Mouse (Mus musculus) midbrain, embryonic 12.5 days (tissue): ENCODE results near the gene Gm11492. TPM values are rescaled to one million over a fixed set of nuclear protein-coding genes. Genes with fewer than 3 reads are reported as not detected.

ENCODE experiments used
- ATAC-seq: fragments of 200-750 bp; cut with Nextera tagmentation; 2 replicates; pipeline ENCODE4 v1.8.0; 2017; ENCODE audit warnings: low read depth, moderate TSS enrichment, moderate library complexity; ENCODE audit not compliant: low FRiP score
- H3K27ac ChIP-seq: fragments of 300-500 bp; sonication (generic); replicated peaks from 2 replicates; pipeline ENCODE4 v1.5.1; 2016; ENCODE audit warnings: mild to moderate bottlenecking
- H3K27me3 ChIP-seq: fragments of 300-500 bp; sonication (generic); 2 replicates; pipeline ENCODE4 v1.6.1; 2016; ENCODE audit warnings: mild to moderate bottlenecking
- H3K36me3 ChIP-seq: fragments of 300-500 bp; sonication (generic); 2 replicates; pipeline ENCODE4 v1.6.1; 2016
- H3K4me1 ChIP-seq: fragments of 300-500 bp; sonication (generic); 2 replicates; pipeline ENCODE4 v1.6.1; 2016
- H3K4me2 ChIP-seq: fragments of 300-500 bp; sonication (generic); replicated peaks from 2 replicates; pipeline ENCODE4 v1.6.1; 2016; ENCODE audit warnings: mild to moderate bottlenecking, moderate library complexity
- H3K4me3 ChIP-seq: fragments of 300-500 bp; sonication (generic); 2 replicates; pipeline ENCODE4 v1.5.1; 2016; ENCODE audit warnings: mild to moderate bottlenecking
- H3K9ac ChIP-seq: fragments of 300-500 bp; sonication (generic); replicated peaks from 2 replicates; pipeline ENCODE4 v1.6.1; 2016; ENCODE audit warnings: mild to moderate bottlenecking, moderate library complexity
- H3K9me3 ChIP-seq: fragments of 300-500 bp; sonication (generic); 2 replicates; pipeline ENCODE4 v1.6.1; 2016; ENCODE audit warnings: mild to moderate bottlenecking
- WGBS: fragments of 180-500 bp; shearing (Covaris S2); methylation state at CpG from one replicate; pipeline ENCODE4 v1.1.7; 2016; 5-methylcytosine and 5-hydroxymethylcytosine counted together
- polyA plus RNA-seq: library from polyadenylated mRNA; unstranded; fragments of >200 nt; fragmentation: Nextera tagmentation; extraction: Ambion mirVana; gene quantifications from 2 replicates; pipeline ENCODE4 v1.2.1, GENCODE M21; 2016

The Gm11492 gene
- polyA plus RNA-seq, 1 experiment from 2014 or later = not detected

DNA sequence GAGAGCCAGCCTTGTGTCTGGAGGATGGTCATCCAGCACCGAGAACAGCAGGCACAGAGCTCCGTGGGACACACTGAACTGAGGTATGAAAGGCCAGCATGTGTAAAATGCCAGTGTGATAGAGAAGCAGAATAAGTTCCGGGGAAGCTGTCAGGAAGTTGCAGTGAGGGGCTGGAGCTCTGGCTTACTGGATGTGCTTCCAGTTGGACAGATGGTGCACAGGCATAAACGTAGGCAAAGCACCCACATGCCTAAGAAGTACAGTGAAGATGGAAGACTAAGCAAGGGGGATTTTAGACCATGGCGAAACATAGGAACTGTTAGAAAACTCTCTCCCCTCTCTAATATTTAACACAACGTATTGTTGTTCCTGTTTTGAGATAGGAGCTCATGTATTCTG is 5.2 kb upstream of the Gm11492 start:
- Histone ChIP-seq H3K4me2 (no peak overlapping the region), H3K4me1 (no peaks in the 10 kb centered on the region), H3K4me3 (no peak overlapping the region), H3K9ac (no peak overlapping the region), H3K9me3 (no peaks in the 10 kb centered on the region), H3K27ac (no peak overlapping the region), H3K36me3 (no peaks in the 10 kb centered on the region), H3K27me3 (no peaks in the 10 kb centered on the region)
- WGBS = 83% methylated on average over 6 of the region's 6 CpGs
- no peak for ATAC-seq

DNA sequence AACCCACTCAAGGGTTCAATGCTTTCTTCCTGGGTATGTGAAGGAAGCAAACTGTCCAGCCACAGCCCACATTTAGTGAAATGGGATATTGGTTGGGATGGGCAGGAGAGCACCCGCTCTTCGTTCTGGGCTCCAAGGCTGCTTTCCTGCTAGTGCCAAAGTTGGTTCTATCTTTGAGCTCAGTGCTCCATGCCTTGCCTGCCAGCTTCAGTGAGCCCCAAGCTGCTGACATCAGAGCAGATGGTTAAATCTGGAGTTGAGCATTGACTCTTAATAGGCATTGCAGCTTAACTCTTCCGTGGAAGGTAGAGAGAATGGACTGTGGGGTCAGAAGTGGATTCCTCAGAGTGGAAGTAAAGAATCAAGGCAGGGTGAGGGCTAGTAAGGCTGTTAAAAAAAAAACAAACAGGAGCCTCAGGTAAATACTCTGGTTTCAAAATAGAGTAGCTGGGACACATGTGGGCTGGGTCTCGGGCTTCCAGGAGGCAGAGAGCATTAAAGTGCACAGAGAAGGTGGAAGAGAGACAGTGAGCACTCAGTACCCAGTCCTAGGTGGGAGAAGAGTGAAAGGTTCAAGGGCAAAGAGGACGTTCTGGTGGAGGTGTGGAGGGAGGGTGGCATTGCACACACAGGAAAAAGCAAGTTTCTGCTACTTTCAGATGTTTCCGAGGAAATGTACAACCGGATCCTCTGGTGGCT is 2.0 kb downstream of the Gm11492 start, which contains the start of gene Sept4:
Gene Sept4 (plus strand): TSS at position 649 of the 699 bp plus-strand sequence.
- WGBS = 82% methylated on average over 7 of the region's 7 CpGs
- H3K9me3 ChIP-seq = no peaks in the 10 kb centered on the region

DNA sequence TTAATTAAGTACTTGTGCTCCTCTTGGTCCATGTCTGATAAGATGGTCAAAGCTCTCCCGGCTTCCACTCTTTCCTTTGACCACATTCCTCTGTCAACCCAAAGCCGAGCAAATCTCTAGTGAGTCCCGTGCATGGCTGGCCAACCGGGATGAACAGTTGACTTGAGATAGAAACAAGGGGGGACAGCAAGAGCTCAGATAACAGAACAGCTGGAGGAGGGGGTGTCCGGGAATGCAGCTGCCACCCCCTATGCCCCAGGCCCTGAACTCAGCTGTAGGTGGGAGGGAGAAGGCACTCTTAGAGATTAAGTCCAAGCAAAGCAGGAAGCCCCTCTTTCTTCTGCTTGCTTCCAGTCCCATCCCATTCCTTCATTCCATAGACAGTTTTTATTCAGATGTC is 4.3 kb downstream of the Gm11492 start:
- 51% methylated on average over 5 of the region's 5 CpGs for WGBS
- Histone ChIP-seq H3K4me2 (no peak overlapping the region), H3K4me3 (no peak overlapping the region), H3K4me1 (0 out of 2 replicates have a peak, but pooled peaks cover 3% of the 10 kb centered on the region), H3K9me3 (no peaks in the 10 kb centered on the region), H3K36me3 (no peaks in the 10 kb centered on the region), H3K27me3 (no peaks in the 10 kb centered on the region), H3K9ac (no peak overlapping the region), H3K27ac (no peak overlapping the region)
- ATAC-seq = no peak

More for the DNA sequence above, 2.0 kb downstream of the Gm11492 start, which contains the start of gene Sept4:
- ATAC-seq = no peak
- no peak within 1 kb of the TSS for H3K9ac ChIP-seq
- no peaks in the 10 kb centered on the region for H3K4me1 ChIP-seq
- no peaks in the 10 kb centered on the region for H3K36me3 ChIP-seq
- H3K4me3 ChIP-seq = no peak within 1 kb of the TSS
- no peak within 1 kb of the TSS for H3K27ac ChIP-seq
- no peaks in the 10 kb centered on the region for H3K27me3 ChIP-seq
- H3K4me2 ChIP-seq = no peak within 1 kb of the TSS

DNA sequence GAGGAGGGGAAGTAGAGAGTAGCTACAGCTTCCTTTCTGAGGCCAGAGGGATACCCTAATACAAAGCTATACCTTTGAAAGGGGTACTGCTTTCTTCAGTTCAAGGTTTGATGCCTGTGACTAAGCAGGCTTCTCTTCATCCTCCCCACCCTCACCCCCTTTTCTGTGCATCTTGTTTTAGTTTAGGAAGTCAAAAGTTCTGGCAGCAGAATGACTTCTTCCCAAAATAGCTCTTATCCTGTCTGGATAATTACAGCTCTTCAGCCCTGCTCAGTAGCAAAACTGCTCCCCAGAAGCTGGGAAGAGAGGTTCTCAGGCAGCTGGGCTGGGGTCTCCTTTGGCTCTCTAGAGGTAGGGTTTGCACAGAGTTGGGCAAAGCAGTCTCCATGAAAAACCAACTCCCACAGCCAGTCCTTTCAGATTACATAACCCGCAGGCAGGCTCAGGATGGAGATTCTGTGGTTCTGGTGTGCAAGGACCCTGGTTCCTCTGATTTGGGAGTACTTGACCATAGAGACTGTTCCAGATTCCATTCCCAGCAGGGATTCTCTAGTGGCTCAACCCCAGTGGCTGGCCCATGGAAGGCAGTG is 5.0 kb downstream of the Gm11492 start:
- no peaks in the 10 kb centered on the region for H3K36me3 ChIP-seq
- H3K4me1 ChIP-seq = 0 out of 2 replicates have a peak, but pooled peaks cover 3% of the 10 kb centered on the region
- no peak overlapping the region for H3K4me2 ChIP-seq
- no peak overlapping the region for H3K9ac ChIP-seq
- no peak for ATAC-seq
- no peak overlapping the region for H3K27ac ChIP-seq
- no peak overlapping the region for H3K4me3 ChIP-seq
- H3K27me3 ChIP-seq = 0 out of 2 replicates have a peak, but pooled peaks cover 3% of the 10 kb centered on the region
- no peaks in the 10 kb centered on the region for H3K9me3 ChIP-seq
- 93% methylated on average over 1 of the region's 1 CpGs for WGBS

DNA sequence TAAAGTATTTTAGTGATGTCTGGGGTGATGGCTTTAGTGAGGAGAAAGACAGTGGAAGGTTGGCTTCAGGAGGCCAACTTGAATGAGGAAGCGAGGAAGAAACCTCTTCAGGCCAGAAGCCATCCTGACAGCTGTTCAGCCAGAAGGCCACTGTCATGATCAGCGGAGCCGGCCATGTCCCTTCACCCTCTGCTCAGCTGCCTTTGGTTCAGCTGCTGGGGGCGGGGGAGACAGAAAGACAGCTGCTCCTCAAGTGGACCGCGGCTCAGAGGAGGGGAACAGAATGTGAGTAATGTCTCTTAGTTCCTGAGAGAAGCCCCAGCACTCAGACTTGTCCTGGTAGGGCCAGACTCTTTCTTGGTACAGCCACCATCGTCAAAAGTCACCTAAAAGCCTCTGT is 7.3 kb downstream of the Gm11492 start:
- no peak overlapping the region for H3K4me3 ChIP-seq
- no peaks in the 10 kb centered on the region for H3K9me3 ChIP-seq
- 0 out of 2 replicates have a peak, but pooled peaks cover 12% of the 10 kb centered on the region for H3K27me3 ChIP-seq
- no peak for ATAC-seq
- no peak overlapping the region for H3K27ac ChIP-seq
- no peaks in the 10 kb centered on the region for H3K36me3 ChIP-seq
- WGBS = 69% methylated on average over 7 of the region's 7 CpGs
- H3K9ac ChIP-seq = no peak overlapping the region
- peaks cover 18% of the 10 kb centered on the region for H3K4me1 ChIP-seq
- H3K4me2 ChIP-seq = no peak overlapping the region

DNA sequence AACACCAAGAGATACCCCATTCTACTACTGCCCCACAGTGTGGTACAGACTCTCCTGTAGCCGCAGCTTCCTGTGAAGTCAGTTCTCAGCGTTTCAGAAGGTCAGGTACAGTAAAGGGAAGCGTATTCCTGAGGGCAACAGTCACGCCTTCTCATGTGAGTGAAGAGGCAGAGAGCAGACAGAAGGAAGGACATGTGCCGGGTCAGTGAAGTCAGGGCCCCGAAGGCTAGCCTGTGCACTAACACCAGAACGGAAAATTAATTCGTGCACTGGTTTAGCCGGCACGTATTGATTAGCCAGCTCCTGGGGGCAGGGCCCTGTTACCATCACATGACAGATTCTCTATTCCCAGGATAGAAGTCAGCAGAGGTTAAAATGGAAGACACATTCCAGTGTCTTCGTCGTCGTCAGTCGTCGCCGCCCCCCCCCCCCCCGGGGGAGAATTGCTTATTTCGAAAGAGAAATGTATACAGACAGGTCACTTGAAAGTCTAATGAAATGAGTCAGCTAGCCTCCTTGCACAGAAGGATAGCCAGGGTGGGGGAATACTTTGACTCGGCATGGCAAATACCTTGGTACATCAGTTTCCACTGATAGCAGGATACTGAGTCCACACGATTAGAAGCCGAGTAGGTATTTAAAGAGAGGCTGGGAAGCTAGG is 8.2 kb downstream of the Gm11492 start:
- Histone ChIP-seq H3K4me3 (no peak overlapping the region), H3K27me3 (peaks cover 15% of the 10 kb centered on the region; the same call in 1 of the 2 replicates), H3K4me2 (no peak overlapping the region), H3K9me3 (no peaks in the 10 kb centered on the region), H3K9ac (no peak overlapping the region), H3K4me1 (peaks cover 23% of the 10 kb centered on the region), H3K36me3 (no peaks in the 10 kb centered on the region), H3K27ac (no peak overlapping the region)
- ATAC-seq = no peak
- 73% methylated on average over 21 of the region's 21 CpGs for WGBS

DNA sequence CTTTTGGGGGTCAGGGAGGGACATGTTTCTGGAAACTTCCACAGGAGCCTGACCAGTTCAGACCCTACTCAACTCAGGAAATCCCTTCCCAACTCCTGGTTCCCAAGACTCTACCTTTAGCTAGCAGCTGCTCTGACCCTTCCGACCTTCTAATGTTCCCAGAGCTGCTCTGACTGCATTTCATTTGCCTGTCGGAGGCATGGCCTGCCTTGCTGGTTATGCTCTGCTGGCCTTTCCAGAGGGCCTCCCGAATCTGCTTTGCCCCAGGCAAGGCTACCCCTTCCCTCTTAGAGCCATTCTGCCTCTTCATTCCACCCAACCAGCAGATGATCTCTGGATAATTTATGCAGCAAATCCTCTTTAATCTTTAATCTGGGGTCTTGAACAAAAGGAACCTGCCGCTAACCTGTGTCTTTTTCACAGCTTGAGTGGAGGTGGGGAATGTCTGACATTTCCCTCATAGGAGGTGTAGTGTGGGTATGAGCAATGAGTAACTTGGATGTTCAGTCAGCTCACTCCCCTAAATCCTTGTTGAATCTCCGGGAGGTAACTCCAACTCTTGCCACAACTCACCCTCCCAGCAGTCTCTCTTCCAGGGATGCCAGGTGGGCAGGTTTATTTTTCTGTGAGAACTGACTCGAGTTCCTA is 11.3 kb downstream of the Gm11492 start:
- Histone ChIP-seq H3K4me3 (peak overlapping the region; percentile 50), H3K27ac (no peak overlapping the region), H3K4me2 (peak overlapping the region; percentile 72), H3K4me1 (peaks cover 23% of the 10 kb centered on the region), H3K27me3 (peaks cover 29% of the 10 kb centered on the region; the same call in 1 of the 2 replicates), H3K36me3 (no peaks in the 10 kb centered on the region), H3K9me3 (no peaks in the 10 kb centered on the region), H3K9ac (peak overlapping the region; percentile 56; the same call in 1 of the 2 replicates)
- WGBS = 6% methylated on average over 6 of the region's 6 CpGs
- no peak for ATAC-seq

DNA sequence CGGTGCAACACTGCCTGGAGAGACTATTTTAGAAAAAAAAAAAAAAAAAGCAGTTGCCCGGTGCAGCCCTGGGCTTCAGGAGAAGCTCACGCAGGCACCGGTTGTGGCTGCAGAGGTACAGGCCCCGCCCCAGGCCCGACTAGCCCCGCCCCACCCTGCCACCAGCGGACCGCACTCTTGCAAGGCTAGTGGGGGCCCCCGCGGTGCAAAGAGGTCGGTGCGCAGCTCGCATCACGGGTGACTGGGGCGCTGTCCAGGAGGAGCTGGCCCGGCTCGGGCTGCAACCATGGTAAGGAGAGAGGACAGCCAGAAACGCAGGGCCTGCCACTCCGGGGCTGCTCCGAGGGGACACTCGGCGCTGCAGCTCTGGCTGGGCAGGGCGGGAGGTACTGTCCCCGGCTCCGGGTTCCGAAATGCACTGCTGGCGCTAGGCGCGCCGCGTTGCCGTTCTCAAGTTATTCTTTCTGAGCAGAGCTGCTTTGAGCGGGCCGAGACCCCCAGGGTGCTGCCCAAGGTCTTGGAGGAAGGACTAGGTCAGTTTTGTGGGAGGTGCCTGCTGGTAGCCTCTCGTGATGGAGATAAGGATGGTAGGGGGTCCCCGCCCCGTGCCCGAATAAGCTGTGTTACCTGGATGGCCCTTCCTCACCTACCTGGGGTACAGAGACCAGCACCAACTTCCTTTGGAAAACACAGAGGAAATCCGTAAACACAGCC is 12.0 kb downstream of the Gm11492 start:
- WGBS = under 1% methylated on average over 40 of the region's 40 CpGs

DNA sequence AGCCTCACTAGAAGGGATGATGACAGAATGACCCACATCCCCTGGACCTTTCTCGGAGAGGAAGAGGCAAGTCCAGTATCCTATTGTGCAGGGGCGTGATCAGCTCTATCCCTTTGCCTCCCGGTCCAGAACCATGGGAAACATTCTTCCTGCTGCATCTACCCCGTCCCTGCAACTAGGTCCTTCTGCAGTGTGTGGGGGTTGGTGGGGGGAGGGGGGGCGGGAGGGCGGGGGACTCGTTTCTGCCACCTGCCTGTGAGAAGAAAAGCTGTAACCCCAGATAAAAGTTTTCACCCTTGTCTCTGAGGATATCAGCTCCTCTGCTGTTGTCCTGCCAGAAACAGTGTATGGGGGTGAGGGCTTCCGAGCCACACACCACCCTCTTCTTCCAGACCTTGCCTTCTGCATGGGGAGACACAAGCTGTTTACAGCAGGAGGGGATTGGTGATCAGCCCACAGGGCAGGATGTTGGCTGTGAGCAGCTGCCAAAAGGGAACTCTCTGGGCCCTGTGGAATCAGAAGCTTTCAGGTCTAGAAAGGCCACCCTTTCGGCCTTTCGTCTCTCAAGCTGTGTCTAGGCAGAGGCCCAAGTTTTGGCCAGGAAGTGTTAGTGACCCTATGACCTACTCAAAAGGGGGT is 12.6 kb downstream of the Gm11492 start:
- Histone ChIP-seq H3K9ac (peak overlapping the region; percentile 56), H3K4me1 (peaks cover 22% of the 10 kb centered on the region), H3K4me2 (peak overlapping the region; percentile 72), H3K9me3 (no peaks in the 10 kb centered on the region), H3K4me3 (peak overlapping the region; percentile 50), H3K36me3 (no peaks in the 10 kb centered on the region), H3K27ac (no peak overlapping the region; the same call in 1 of the 2 replicates), H3K27me3 (peaks cover 29% of the 10 kb centered on the region; the same call in 1 of the 2 replicates)
- WGBS = 15% methylated on average over 9 of the region's 10 CpGs
- peak; percentile 55; the same call in 1 of the 2 replicates for ATAC-seq

More for the DNA sequence above, 12.0 kb downstream of the Gm11492 start:
- ATAC-seq = peak; percentile 71; the same call in 1 of the 2 replicates
- Histone ChIP-seq H3K36me3 (no peaks in the 10 kb centered on the region), H3K4me2 (peak overlapping the region; percentile 72), H3K9ac (peak overlapping the region; percentile 56), H3K27ac (0 out of 2 replicates have a peak overlapping the region, but pooled peaks have one; percentile 43), H3K27me3 (peaks cover 29% of the 10 kb centered on the region; the same call in 1 of the 2 replicates), H3K4me1 (peaks cover 23% of the 10 kb centered on the region), H3K4me3 (peak overlapping the region; percentile 50), H3K9me3 (no peaks in the 10 kb centered on the region)

DNA sequence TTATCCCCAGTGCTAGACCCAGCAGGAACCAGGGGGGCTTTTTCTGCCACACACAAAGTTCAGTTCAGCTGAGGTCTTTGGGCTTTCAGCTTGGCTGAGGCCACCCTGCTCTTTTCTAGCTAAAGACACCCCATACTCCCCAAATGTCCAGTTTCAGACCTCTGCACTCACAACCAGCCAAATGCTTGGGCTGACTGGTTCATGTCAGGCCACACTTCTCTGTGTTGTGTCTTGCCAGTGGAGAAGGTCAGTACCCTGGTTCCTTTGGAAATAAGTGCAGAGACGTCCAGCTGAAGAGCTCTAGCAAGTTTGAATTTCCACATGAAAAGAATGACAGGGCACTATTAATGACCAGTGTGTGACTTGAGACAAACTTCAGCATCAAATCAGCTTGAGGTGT is 13.3 kb downstream of the Gm11492 start:
- Histone ChIP-seq H3K9me3 (no peaks in the 10 kb centered on the region), H3K4me3 (no peak overlapping the region), H3K27ac (no peak overlapping the region), H3K27me3 (peaks cover 29% of the 10 kb centered on the region; the same call in 1 of the 2 replicates), H3K9ac (no peak overlapping the region), H3K4me1 (peaks cover 20% of the 10 kb centered on the region), H3K4me2 (no peak overlapping the region), H3K36me3 (no peaks in the 10 kb centered on the region)
- 30% methylated on average over 1 of the region's 1 CpGs for WGBS
- no peak for ATAC-seq
